Mouse (Mus musculus) MEL (cell line): ENCODE measurements around the gene Zfp740.

ENCODE experiments used
- ETS1 ChIP-seq: IDR thresholded peaks from 2 replicates; pipeline ENCODE4 v1.6.1; 2012; ENCODE audit warnings: low read depth, mild to moderate bottlenecking, inconsistent platforms, low read length, improper control_type of control experiment, moderate library complexity
- MYC ChIP-seq: IDR thresholded peaks from 2 replicates; pipeline ENCODE4 v1.6.1; 2011; ENCODE audit warnings: low read depth, mild to moderate bottlenecking, low read length, improper control_type of control experiment, moderate library complexity
- NELFE ChIP-seq: IDR thresholded peaks from 2 replicates; pipeline ENCODE4 v1.6.1; 2011; ENCODE audit warnings: low read depth, low read length, improper control_type of control experiment
- POLR2A ChIP-seq, 2 experiments: IDR thresholded peaks; 2 replicates each; pipeline ENCODE4 v1.6.1; 2011 to 2012; ENCODE audit warnings: low read length in 2 of 2, mild to moderate bottlenecking in 2 of 2, control low read depth in 1 of 2, improper control_type of control experiment in 1 of 2, low read depth in 1 of 2, moderate library complexity in 1 of 2; ENCODE audit not compliant: control insufficient read depth in 1 of 2, insufficient read depth in 1 of 2, poor library complexity in 1 of 2

GRCm38 (mm10) chr15:102256431-102257201 lies 53.6 kb downstream of the Zfp740 start:
- no peak for TF ChIP-seq MYC
- no peak for TF ChIP-seq POLR2A (IDR thresholded peaks at IDR 0.05; ENCODE audit: control insufficient read depth in 1 of 2, insufficient read depth in 1 of 2, low read depth in 1 of 2, low read length in 2 of 2, poor library complexity in 1 of 2)
- TF ChIP-seq NELFE = no peak
- TF ChIP-seq ETS1 = no peak
